Mouse (Mus musculus) kidney, postnatal 25 days (tissue): ENCODE data around the gene Slco4a1.

ENCODE experiments used
- DNase-seq, 2 experiments: peaks; one replicate each; pipeline ENCODE4 v3.0.0; 2021; ENCODE audit warnings: mixed read lengths in 2 of 2

The Slco4a1 gene

DNA sequence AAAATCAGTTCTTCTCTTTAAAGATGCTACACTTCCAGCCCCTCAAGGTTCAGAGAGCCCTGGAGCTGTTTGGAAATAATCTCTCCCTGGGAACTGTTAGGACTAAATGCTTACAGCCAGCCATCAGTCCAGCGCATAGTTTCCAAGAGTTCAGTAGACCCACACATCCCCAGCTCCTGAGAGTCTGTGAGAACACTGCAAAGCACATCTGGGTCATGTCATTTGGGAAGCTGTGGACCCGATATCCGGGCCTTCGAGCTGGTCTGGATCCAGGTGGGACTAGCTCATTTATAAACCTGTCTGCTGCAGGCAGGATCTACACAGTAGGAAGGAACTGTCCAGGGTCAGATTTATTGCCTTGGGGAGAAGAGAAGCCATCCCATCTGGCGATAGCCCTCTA lies 54.8 kb downstream of the Slco4a1 start:
- DNase-seq = no peak

DNA sequence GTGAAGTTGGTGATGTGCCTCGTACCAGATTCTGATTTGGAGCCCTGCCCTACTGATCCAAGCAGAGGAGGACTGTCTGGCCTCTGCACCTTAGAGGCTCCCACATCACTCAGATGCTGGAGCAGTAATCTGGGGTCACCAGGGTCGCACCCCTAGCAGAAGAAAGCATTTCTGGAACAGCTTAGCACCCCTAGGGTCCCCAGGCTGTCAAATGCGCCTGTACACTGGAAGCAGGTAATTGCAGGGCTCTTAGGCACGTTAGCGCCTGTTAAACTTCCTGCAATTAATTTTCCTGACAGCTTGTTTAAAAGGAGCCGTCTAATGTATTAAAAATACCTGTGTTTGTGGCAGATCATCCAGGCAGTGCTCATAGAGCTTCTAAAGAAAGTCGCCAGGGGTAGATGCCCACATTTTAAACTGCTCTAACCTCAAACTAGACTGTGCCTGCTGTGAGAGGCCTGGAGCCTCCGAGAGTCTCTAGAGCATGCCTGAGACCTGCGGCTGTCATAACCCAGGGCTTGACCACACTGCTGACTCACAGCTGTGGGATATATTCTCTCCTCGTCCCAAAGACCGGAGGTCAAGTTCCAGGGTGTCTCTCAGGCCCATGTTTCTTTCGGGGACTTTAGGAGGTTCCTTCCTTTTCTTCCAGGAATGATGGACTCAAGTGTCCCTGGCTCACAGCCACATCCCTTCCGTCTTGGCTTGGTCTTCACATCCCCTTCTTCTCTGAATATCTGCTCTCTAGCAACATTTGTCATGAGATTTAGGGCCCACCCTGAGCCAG lies 56.0 kb downstream of the Slco4a1 start:
- peak; percentile 21 to 43 for DNase-seq

DNA sequence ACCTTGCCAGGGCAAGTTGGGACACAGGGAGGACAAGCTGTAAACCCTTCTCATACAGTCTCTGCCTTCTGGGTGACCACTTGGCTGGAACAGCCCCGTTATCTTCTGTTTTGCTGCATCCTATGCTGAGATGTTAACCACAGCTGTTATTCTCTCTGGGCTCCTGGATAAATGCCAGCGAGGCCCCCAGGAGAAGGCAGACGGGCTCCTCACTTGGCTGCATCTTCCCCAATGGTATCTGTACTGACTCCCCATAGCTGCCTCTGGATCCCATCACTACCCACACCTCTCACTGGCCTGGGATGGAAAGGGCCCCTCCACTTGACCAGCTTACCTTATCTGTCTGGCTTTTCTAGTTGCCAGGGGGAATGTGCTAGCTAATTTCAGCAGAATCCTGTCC lies 57.0 kb downstream of the Slco4a1 start:
- DNase-seq = no peak

DNA sequence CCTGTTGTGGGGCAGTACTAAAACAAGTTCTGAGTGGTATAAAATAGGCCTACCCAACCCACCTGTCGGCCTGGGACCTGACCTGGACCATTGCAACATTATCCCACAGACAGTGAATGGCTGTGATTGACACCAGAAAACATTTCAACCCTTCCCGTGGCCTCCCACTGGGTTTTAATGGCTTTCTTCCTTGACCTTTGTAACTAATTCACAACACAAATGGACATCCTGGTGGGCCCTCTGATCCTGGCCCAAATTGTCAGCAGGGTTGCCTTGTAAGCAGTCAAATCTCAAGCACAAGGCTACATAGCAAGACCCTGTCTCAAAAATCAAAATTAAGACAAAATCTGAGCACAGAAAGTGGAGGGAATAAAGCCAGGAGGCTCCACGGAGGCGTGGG lies 57.8 kb downstream of the Slco4a1 start:
- no peak for DNase-seq

DNA sequence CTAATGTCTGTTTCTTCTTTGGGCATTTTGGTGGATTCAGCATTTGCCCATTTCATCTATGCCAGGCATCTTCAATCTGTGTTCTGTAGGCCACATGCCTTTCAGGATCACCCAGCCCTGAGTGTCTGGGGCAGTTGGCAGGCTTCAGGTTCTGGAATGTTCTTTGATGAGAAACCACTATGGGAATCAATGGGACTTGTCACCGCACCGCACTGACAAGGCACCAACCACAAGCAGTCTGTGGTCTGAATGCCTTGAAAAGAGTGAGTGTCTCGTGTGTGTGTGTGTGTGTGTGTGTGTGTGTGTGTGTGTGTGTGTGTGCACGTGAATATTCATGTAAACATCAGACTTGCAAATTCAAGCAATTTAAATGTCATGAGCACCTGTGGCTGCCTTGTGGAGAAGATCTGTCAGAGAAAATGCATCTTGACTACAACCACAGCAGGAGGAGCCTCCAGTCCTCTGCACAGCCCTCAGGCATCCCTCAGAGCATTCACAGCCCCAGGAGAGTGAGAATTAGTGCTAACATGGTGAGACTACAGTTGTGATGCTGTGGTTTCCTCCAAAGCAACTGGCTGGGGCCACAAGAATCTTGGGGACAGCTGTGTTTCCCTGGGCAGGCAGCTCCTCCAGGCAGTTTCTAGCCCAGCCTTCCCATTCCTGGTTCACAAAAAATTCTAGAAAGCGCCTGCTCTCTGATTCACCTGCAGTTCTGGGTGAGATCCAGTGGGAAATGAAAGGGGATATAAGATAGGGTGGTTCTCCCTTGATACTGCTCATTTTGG lies 65.6 kb downstream of the Slco4a1 start:
- DNase-seq = no peak

DNA sequence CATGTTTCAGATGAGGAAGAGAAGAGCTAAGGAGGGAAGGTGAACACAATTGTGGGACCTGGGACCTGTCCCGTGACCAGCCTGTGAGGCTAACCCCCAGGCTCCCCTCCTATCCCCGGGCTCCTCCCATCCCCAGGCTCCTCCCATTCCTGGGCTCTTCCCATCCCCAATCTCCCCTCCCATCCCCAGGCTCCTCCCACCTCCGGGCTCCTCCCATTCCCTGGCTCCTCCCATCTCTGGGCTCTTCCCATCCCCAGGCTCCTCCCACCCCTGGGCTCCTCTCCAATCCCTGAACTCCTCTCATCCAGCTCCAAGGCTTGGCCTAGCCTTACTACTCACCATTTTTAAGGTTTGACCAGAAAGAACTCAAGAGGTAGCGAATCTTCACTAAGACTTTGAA lies 66.8 kb downstream of the Slco4a1 start:
- no peak for DNase-seq
